Mouse (Mus musculus) spleen, adult 2 months (tissue): ENCODE measurements around the gene Serpinb9g. TPM values are rescaled to one million over a fixed set of nuclear protein-coding genes. Genes with fewer than 3 reads are reported as not detected.
"Not testable (repeated sequence)": the region's sequence is repeated elsewhere in the genome, so short reads cannot be mapped to it uniquely, and the experiment has no call there.

Source experiments
- DNase-seq, 2 experiments: peaks; one replicate each; pipeline versions ENCODE4 v3.0.0 to v3.0.0-alpha.2; 2012 to 2021; ENCODE audit warnings: low spot score in 2 of 2, low read depth in 1 of 2
- H3K27ac ChIP-seq: fragments of 200-500 bp; 2 replicates; pipeline ENCODE4 v1.5.1; 2012; ENCODE audit warnings: low read length, inconsistent platforms; ENCODE audit not compliant: insufficient read depth
- H3K27me3 ChIP-seq: fragments of 200-500 bp; 2 replicates; pipeline ENCODE4 v1.6.1; 2012; ENCODE audit warnings: mild to moderate bottlenecking, moderate library complexity, low read length, inconsistent platforms; ENCODE audit not compliant: control insufficient read depth, insufficient read depth
- H3K36me3 ChIP-seq: fragments of 200-500 bp; 2 replicates; pipeline ENCODE4 v1.6.1; 2012; ENCODE audit warnings: mild to moderate bottlenecking, low read length, inconsistent platforms; ENCODE audit not compliant: control insufficient read depth, insufficient read depth
- H3K4me1 ChIP-seq: fragments of 200-500 bp; 2 replicates; pipeline ENCODE4 v1.6.1; 2011; ENCODE audit warnings: inconsistent platforms; ENCODE audit not compliant: control insufficient read depth, insufficient read depth, insufficient read length
- H3K4me3 ChIP-seq: fragments of 200-500 bp; 2 replicates; pipeline ENCODE4 v1.5.1; 2011; ENCODE audit warnings: mild to moderate bottlenecking, inconsistent platforms; ENCODE audit not compliant: insufficient read depth, insufficient read length; ENCODE audit errors: extremely low read depth
- CTCF ChIP-seq: fragments of 200-500 bp; IDR thresholded peaks from 2 replicates; pipeline ENCODE4 v1.5.1; 2011; ENCODE audit warnings: mild to moderate bottlenecking, inconsistent platforms; ENCODE audit not compliant: insufficient read depth, insufficient read length, insufficient replicate concordance; ENCODE audit errors: extremely low read depth
- POLR2A ChIP-seq: fragments of 200-500 bp; IDR thresholded peaks from 2 replicates; pipeline ENCODE4 v1.6.1; 2011; ENCODE audit warnings: low read depth, low read length, inconsistent platforms
- WGBS: fragments of 180-500 bp; shearing (Covaris S2); methylation state at CpG from one replicate; pipeline ENCODE4 v1.1.7; 2018; 5-methylcytosine and 5-hydroxymethylcytosine counted together
- polyA plus RNA-seq: library from polyadenylated mRNA; depleted of rRNA; stranded (reverse); fragments of >200 nt; gene quantifications from 2 replicates; pipeline ENCODE4 v1.2.3, GENCODE M21; 2012; rRNA removed

The Serpinb9g gene
- polyA plus RNA-seq: not detected in 2 replicates

- H3K4me1 ChIP-seq, DNase-seq, H3K36me3 ChIP-seq, H3K4me3 ChIP-seq, H3K27me3 ChIP-seq, H3K27ac ChIP-seq: not testable (repeated sequence)
- WGBS: 83% methylated on average over 4 of the region's 4 CpGs
Measured at GRCm38 (mm10) chr13:33484490-33484889, at the start of gene Serpinb9g. Gene Serpinb9g, plus strand, starts transcription at chr13:33484790.

- not testable (repeated sequence) for H3K27ac ChIP-seq, H3K36me3 ChIP-seq, H3K27me3 ChIP-seq, DNase-seq, H3K4me1 ChIP-seq, H3K4me3 ChIP-seq
- WGBS: 75% methylated on average over 3 of the region's 3 CpGs
Measured at GRCm38 (mm10) chr13:33483872-33484271, 718 bp upstream of the Serpinb9g start.

- no peak for DNase-seq
- Histone ChIP-seq H3K4me1 (no peaks in the 10 kb centered on the region), H3K36me3 (no peaks in the 10 kb centered on the region), H3K4me3 (no peak overlapping the region), H3K27ac (no peak overlapping the region), H3K27me3 (no peaks in the 10 kb centered on the region)
- TF ChIP-seq CTCF (no peak), POLR2A (no peak)
Measured at GRCm38 (mm10) chr13:33524629-33525028, 40.0 kb downstream of the Serpinb9g start.

GRCm38 (mm10) chr13:33532814-33533213 lies 48.2 kb downstream of the Serpinb9g start:
- H3K4me3 ChIP-seq: no peak overlapping the region
- no peaks in the 10 kb centered on the region for H3K36me3 ChIP-seq
- no peak for DNase-seq
- TF ChIP-seq POLR2A: no peak
- TF ChIP-seq CTCF: no peak
- no peaks in the 10 kb centered on the region for H3K4me1 ChIP-seq
- no peaks in the 10 kb centered on the region for H3K27me3 ChIP-seq
- H3K27ac ChIP-seq: no peak overlapping the region

Other genes with a start within 250 kb of the Serpinb9g start
- gene Serpinb9e, start 235.2 kb upstream of the Serpinb9g start, polyA plus RNA-seq: not detected in 2 replicates
- not detected in 2 replicates for gene Serpinb9f, start 160.7 kb upstream of the Serpinb9g start, polyA plus RNA-seq
- not detected in 2 replicates for gene Gm11397, start 89.0 kb upstream of the Serpinb9g start, polyA plus RNA-seq
- gene Serpinb6d, start 176.6 kb downstream of the Serpinb9g start, polyA plus RNA-seq: not detected in 2 replicates